Comparison of ENCODE assay signal across 7 mouse cellular contexts in the genomic region with DNA sequence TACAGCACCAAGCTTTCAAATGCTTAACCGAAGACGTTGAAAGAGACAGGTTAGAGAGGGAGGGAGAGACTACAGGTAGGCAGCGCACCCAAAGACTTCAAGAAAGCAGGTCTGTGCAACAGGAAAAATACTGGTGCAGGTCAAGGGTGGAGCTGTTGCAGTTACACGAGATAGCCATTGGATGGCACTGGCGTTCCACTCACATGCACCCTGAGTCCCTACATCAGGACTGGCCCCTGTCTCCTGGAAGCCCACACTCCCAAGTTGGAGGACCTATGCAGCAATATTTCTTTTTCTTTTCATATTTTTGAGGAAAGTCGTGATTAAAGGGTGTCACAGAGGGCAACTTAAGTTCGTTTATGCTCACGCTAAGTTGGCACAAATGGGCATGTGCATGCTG.
DNase-seq lines count a peak whose midpoint lies in the region; ATAC-seq and TF ChIP-seq lines count a peak whose summit lies in the region.

No protein-coding gene starts in this region.

- H3K9me3 ChIP-seq in ES-Bruce4 (replicated peaks; ENCODE audit: control insufficient read depth, insufficient read depth, low read length, poor library complexity, severe bottlenecking): no peaks in the 10 kb centered on the region

- no peak overlapping the region for H3K27ac ChIP-seq in ES-Bruce4 (ENCODE audit: insufficient read depth, low read length)
- H3K27ac ChIP-seq in layer of hippocampus, adult 2 months: no peak overlapping the region

- TF ChIP-seq CTCF in ES-Bruce4 (IDR thresholded peaks at IDR 0.05; ENCODE audit: low read depth, low read length) (peak; percentile 97), Patski (IDR thresholded peaks at IDR 0.05) (peak; percentile 71)
- peak; percentile 100 for TF ChIP-seq CTCF in layer of hippocampus, adult 2 months (conservative IDR thresholded peaks at IDR 0.05)

- no peak for ATAC-seq in Patski
- ATAC-seq in granulocyte monocyte progenitor cell, adult 5-6 weeks (replicated peaks; ENCODE audit: poor library complexity, severe bottlenecking): peak; percentile 84
- ATAC-seq in megakaryocyte-erythroid progenitor cell, adult 5-6 weeks (replicated peaks; ENCODE audit: low FRiP score, low TSS enrichment, poor library complexity, severe bottlenecking): peak; percentile 83; the same call in 1 of the 2 replicates

- no peak overlapping the region for H3K4me3 ChIP-seq in ES-Bruce4 (ENCODE audit: low read depth, low read length)
- no peak overlapping the region for H3K4me3 ChIP-seq in layer of hippocampus, adult 2 months

- H3K27me3 ChIP-seq in ES-Bruce4 (ENCODE audit: control insufficient read depth, insufficient read depth, low read length, poor library complexity, severe bottlenecking) (no peaks in the 10 kb centered on the region), Patski (peaks cover 50% of the 10 kb centered on the region)

- in situ Hi-C loops in Patski (cut with MboI; ENCODE audit: low pct_unique_long_range_greater_than_20kb): loop anchor here (5.0 kb wide), 1 partner anchor 446 kb away; no protein-coding TSS in a partner anchor

- POLR2A ChIA-PET in Patski (lab: Charles Lee): no interaction called here

- TF ChIP-seq POLR2A in ES-Bruce4 (IDR thresholded peaks at IDR 0.05; ENCODE audit: insufficient read depth, low read length): no peak

- H3K36me3 ChIP-seq in ES-Bruce4 (ENCODE audit: control insufficient read depth, insufficient read depth, low read length, poor library complexity, severe bottlenecking): no peaks in the 10 kb centered on the region

- no peak overlapping the region for H3K9ac ChIP-seq in ES-Bruce4 (ENCODE audit: low read depth, poor library complexity, severe bottlenecking)

- TF ChIP-seq EP300 in ES-Bruce4 (IDR thresholded peaks at IDR 0.05; ENCODE audit: insufficient read depth, low read depth, low read length): no peak

- H3K4me1 ChIP-seq in ES-Bruce4 (ENCODE audit: control insufficient read depth, insufficient read depth, low read length): no peaks in the 10 kb centered on the region

- no peak for DNase-seq in Patski (ENCODE audit: low read depth, low spot score)
- peak; percentile 56 to 66 for DNase-seq in cerebellum, postnatal 36 days
- peak; percentile 68 to 79 for DNase-seq in layer of hippocampus, adult 2 months (ENCODE audit: low spot score in 2 of 2)
- DNase-seq in right cerebral cortex, postnatal 4 days: peak; percentile 49

- CTCF ChIA-PET in Patski (lab: Charles Lee): interaction anchor here (1.1 kb wide), 1 partner anchor 9 kb away, joined by 4 read pairs; no protein-coding TSS in a partner anchor
